Mouse (Mus musculus) T-helper 2 cell (primary cell): ENCODE data around the gene Siglecf.

Source experiments
- in situ Hi-C: fragments of 300-600 bp; cut with MboI, MseI; formaldehyde crosslinking; loops from one replicate; pipeline ENCODE4 v1.15.1; 2025; ENCODE audit warnings: high pct_unique_total_duplicates

Siglecf gene

DNA sequence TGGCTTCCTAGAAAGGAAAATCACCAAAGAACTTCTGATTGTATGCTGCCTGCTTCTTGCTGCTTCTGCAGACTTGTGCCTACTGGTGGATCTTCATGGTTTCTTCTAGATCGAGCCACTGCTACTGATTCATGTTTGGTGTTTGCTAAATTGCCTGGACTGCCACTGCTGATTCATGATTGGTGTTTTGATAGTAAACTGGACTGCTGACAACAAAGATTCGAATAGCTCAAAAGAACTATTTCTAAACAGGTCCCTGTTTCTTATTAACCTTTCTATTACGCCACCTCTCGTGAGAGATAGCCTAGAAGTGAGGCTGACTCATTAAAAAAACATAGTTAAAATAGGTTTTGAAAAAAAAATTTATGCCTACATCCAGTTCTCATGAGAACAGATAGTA lies 10.9 kb downstream of the Siglecf start:
- in situ Hi-C loops, result no loop called here

DNA sequence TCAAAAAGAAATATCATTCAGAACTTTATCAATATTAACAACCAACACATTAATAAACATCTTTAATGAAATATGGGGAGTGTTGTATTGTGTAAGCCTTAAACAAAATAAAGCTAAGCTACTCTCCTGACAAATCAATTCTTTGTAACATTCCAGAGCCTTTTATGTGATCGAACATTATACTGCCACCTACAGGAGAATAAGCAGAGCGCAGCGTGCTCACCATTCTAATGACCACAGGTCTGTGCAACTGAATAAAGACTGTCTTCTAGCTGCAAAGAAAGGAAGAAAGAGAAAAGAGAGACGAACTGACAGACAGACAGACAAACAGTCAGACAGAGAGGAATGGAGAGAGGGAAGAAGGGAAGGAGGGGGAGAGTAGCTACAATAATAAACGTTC lies 27.1 kb downstream of the Siglecf start:
- in situ Hi-C loops, result no loop called here

DNA sequence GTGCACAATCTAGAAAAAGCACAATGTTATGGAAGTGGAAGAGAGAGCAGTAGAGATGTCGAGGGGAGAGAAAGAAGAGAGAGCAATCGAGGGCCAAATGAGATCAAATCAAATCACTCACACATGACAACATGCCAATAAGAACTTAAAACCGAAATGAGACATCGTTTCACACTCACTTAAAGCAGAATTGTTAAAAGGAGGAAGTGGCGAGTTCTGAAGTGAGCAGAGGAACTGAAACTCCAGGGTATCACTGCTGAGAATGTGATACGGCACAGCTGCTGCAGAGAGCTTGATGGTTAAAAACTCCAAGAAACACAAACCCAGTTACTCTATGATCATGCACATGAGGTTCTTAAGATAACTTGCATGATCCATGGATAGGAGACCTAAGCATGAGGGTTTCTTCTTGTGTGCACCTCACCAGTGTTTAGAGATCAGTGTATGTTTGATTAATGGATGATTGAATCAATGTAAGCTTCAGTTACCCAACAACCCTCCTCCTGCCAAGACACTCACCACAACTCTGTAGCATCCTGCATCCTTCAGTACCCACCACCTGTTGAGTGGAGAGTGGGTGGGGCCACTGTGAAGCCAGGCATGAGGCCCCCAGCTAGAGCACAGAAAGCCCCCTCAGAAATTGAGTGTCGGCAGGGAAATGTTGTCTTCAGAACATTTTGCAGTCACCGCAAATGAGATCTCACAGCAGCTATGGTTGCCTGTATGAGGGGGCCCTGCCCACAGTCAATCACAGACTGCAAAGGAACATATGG lies 41.4 kb downstream of the Siglecf start:
- in situ Hi-C loops, result no loop called here

DNA sequence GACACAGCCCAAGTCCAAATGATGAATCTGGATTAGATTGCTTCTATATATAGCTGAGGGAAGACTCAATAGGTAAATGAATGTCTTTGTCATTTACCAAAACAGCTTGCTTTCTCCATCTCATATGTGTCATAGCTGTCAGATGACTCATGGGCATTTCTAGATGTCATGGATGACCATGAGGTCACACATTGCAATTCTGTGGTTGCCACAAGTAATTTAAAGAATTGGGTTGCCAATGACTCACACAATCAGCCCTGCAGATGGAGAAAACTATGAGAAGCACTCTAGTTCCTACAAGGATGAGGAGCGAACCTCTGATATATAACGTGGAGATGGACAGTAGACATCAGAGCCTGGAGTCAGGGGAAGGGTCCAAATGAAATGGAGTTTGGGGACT lies 48.4 kb downstream of the Siglecf start:
- in situ Hi-C loops, result no loop called here

DNA sequence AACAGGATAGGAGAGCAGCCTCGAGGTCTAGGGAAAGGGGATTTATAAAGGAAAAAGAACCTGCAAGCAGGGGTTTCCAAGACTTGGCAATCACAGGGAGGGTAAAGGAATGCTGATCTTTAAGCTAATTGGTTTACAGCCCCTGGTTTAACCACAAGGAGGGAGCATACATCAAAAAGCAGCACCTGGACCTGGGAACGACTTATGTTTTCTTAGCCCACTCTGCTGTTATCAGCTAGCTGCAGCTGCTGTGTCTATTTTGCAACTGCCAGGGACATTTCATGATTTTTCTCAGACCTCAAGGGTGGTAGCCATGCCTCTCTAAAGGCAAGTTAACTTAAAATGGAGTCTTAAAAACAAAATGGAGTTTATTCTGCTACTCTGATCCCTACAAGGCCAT lies 51.6 kb downstream of the Siglecf start:
- in situ Hi-C loops, result no loop called here

DNA sequence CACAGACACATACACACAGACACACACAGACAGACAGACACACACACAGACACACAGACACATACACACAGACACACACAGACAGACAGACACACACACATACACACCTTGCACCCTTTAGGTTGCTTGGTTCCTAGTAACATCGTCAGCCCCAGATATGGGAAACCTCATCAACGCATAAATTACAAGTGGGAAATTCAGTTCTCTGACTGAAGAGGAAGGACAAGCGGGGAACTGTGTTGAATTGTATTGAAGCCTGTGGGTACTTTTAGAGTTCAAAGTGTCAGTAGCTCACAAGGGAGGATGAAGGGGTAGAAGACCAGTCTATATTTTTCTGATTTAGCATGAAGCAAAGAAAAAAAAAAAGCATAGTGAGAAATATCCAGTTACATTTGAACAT lies 56.4 kb downstream of the Siglecf start:
- in situ Hi-C loops, result no loop called here

DNA sequence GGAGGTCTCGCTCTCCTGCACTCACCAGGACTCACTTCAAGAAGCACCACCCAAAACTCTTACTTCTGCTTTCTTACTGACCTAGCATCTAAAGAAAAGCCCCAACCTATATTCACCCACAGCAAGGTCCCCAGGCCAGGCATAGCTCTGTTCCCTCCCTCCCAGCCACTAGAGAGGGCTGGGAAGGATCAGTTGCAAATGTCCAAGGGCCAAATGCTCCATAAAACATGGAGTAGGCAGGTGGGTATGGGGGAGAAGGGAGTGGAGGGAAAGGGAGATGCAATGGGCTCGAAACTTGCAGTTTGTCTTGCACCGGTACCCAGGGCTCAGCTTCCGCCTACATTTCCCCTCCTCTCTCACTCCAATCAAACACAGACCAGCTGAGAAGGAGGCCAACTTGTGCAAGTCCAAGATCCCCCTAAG lies 57.0 kb downstream of the Siglecf start, which contains the start of gene Siglecg:
Gene Siglecg (plus strand): TSS at position 74 of the 423 bp plus-strand sequence.
- in situ Hi-C loops, result no loop called here

DNA sequence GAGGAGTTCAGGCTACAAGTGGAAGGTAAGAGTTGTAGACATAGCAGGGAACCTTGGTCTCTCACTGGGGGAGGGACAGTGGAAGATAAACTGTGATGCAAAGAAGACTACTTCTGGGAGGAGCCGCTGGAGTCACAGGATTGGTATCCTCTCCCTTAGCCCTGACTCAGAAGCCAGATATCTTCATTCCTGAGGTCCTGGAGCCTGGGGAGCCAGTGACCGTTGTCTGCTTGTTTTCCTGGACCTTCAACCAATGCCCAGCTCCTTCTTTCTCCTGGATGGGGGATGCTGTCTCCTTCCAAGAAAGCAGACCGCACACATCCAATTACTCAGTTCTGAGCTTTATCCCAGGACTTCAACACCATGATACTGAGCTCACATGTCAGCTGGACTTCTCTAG lies 57.9 kb downstream of the Siglecf start:
- in situ Hi-C loops, result no loop called here
